Mouse (Mus musculus) right cerebral cortex, postnatal 14 days (tissue): ENCODE results near the gene Gm10100.
"Not testable (repeated sequence)": the region's sequence is repeated elsewhere in the genome, so short reads cannot be mapped to it uniquely, and the experiment has no call there.

Experiments
- DNase-seq: peaks from one replicate; pipeline ENCODE4 v3.0.0; 2022

The Gm10100 gene

GRCm38 (mm10) chr10:77753448-77753847, 27.2 kb downstream of the Gm10100 start:
- DNase-seq: no peak

GRCm38 (mm10) chr10:77759582-77759981, 33.3 kb downstream of the Gm10100 start, which contains the start of gene Gm3233:
Gene Gm3233 (minus strand): TSS chr10:77759682.
- not testable (repeated sequence) for DNase-seq

- DNase-seq: no peak
Measured at GRCm38 (mm10) chr10:77769727-77770126, 43.4 kb downstream of the Gm10100 start.

- not testable (repeated sequence) for DNase-seq
Measured at GRCm38 (mm10) chr10:77771225-77771624, 44.9 kb downstream of the Gm10100 start, which contains the start of gene Gm3238. Gene Gm3238 (minus strand): TSS chr10:77771325.

GRCm38 (mm10) chr10:77772142-77772541, 45.9 kb downstream of the Gm10100 start:
- not testable (repeated sequence) for DNase-seq
